Mouse (Mus musculus) subcutaneous adipose tissue, adult 2 months (tissue): ENCODE results near the gene Rln1. TPM values are rescaled to one million over a fixed set of nuclear protein-coding genes. Genes with fewer than 3 reads are reported as not detected.

Experiments
- polyA plus RNA-seq: library from polyadenylated mRNA; depleted of rRNA; stranded (reverse); fragments of >200 nt; gene quantifications from 2 replicates; pipeline ENCODE4 v1.2.3, GENCODE M21; 2012; ENCODE audit warnings: low replicate concordance; rRNA removed

Gene Rln1
- polyA plus RNA-seq = 0.60 TPM in 1 of 2 replicates, not detected in the other

DNA sequence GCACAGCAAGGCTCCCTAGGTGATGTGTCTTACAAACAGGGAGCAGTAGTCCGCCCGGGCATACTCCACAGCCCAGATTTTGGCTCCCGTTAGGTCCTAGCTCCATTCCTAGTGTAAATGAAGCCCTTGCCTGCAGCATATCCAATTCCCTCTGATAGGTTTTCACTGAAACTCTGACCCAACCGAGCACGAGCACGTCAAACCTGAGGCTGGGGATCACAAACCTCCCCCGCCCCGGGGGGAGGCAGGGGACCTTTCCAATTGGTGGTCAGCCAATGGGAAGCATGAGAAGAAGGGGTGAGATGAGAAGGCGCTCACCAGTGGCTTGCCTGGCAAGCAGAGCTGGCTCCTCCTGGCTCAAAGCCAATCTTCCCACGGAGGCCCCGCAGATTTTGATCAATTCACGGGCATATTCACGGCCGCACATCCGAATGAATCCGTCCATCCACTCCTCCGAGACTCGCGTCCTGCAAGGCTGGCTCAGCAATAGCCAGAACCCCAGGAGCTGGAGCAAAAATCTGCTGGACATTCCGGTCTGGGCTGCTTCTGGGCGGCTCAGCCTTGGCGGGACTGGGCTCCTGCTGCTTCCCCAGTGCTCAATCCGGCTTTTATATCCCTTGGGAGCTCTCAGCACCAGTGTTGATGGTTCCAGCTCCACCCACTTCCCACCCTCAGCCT, at the start of gene Rln1:
TSS of gene Rln1 (minus strand) at position 603 of the 678 bp plus-strand sequence.

DNA sequence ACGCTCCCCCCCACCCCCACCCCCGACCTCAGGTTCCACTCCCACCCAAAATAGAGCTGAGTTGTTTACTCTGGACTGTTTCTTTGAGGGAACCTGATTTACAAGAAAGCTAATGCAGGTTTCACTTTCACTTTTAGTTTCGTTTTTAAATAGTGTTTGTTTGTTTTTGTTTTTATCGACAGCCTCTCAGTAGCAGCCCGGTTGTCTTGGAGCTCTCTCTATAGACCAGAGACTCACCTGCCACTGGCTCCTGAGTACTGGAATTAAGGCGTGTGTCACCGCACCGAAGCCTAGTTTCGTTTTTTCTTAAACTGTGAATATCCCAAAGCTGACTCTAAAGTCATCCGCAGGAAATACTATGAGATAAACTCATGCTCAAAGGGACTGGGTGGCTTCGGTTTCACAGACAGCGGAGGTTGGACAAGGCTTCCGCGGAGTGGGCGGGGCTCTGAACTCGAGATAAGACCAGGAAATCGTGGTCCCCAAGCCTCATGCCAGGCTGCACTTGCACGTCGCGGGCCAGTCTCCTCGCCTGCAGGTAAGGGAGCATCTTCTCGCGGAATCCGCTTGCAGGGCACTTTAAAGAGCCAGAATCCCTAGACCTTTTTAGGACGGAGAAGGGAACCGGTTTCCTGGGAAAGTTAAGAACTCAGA, 32.6 kb upstream of the Rln1 start, which contains the start of the genes Plgrkt and Cd274:
TSS of gene Plgrkt (minus strand) at position 422 of the 654 bp plus-strand sequence.
TSS of gene Cd274 (plus strand) at position 487 of the 654 bp plus-strand sequence.

DNA sequence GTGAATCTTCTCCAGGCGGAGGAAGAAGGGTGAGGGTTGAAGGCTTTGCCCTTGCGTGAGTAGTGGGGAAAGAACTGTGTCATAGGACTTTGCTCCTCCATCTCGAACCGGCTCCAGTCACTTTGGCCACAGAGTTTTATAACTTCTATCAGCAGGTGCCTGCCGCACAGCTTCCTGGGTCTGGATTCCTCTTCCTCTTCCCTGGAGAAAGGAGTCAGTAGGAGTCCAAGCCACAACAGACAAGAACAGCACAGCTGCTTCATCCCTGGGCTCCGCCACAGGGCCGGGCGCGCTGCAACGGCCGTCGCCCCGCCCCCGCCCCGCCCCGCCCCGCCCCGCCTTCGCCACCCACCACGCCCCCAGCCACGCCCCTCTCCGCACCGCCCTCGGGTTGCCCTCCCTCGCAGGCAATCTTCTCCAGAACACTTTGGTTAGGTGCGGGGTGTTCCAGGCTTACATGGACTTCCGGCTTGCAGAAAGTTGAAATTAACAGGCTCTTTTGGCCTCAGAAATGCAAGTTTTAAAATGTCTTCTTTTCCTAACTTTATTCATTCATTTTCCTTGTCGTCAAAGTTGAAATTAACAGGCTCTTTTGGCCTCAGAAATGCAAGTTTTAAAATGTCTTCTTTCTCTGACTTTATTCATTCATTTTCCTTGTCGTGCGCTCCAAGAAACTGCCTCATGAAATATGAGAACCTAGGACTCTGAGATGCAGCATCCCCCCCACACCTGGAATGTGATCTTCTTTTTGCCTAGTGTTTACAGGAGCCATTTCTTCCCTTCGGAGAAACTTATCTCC, 9.2 kb downstream of the Rln1 start, which contains the start of gene Insl6:
TSS of gene Insl6 (minus strand) at position 304 of the 799 bp plus-strand sequence.

Other genes with a start within 250 kb of the Rln1 start
- 25.4 and 37.5 TPM in 2 replicates for gene Rcl1, start 233.3 kb downstream of the Rln1 start, polyA plus RNA-seq
- gene Jak2, start 82.8 kb downstream of the Rln1 start, polyA plus RNA-seq = 7.7 and 20.4 TPM in 2 replicates
- 5.8 and 6.0 TPM in 2 replicates for gene Insl6, start 9.3 kb downstream of the Rln1 start, polyA plus RNA-seq
- 44.1 and 73.9 TPM in 2 replicates for gene Plgrkt, start 32.7 kb upstream of the Rln1 start, polyA plus RNA-seq
- 5.5 and 16.3 TPM in 2 replicates for gene Cd274, start 32.8 kb upstream of the Rln1 start, polyA plus RNA-seq
- gene Pdcd1lg2, start 76.2 kb upstream of the Rln1 start, polyA plus RNA-seq = 0.06 and 0.14 TPM in 2 replicates
- gene Ric1, start 187.6 kb upstream of the Rln1 start, polyA plus RNA-seq = 23.5 and 26.0 TPM in 2 replicates